In the genomic region with DNA sequence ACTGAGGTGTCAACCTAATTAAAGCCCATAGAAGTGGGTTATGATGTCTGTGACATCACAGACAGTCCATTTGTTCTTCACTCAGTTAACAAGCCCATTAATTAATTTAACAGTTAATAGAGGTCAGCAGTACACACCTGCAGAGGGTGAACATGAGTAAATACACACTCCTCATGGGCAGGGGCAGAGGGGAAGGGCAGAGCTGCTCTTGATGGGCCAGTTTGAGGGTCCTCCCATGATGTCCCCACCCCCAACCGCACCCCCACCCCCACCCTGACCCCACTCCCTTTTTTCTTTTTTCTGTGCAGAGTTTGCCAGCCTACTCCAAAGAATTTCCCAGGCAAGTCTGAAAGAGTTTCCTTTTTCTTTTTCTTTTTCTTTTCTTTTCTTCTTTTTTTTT, we compare ENCODE assay signal across 15 mouse cellular contexts. TPM values are rescaled to one million over a fixed set of nuclear protein-coding genes. Genes with fewer than 3 reads are reported as not detected.
DNase-seq lines count a peak whose midpoint lies in the region; ATAC-seq lines count a peak whose summit lies in the region.
"Had no signal": no experiment of that assay in that cellular context is flagged by ENCODE, and none has a peak within 500 bp of the region (broad histone marks: within the 10 kb centered on the region; RNA-seq: fewer than 3 reads in every experiment).

No protein-coding gene starts in this region.

- H3K4me1 ChIP-seq in midbrain, embryonic 11.5 days (ENCODE audit: control insufficient read depth, insufficient read depth, low read length) = peaks cover 22% of the 10 kb centered on the region
- H3K4me1 ChIP-seq in midbrain, embryonic 16.5 days (ENCODE audit: control insufficient read depth, insufficient read depth, low read length) = peaks cover 20% of the 10 kb centered on the region
- H3K4me1 ChIP-seq in forebrain, embryonic 11.5 days (replicated peaks; ENCODE audit: control insufficient read depth, insufficient read depth, low read length) = peaks cover 10% of the 10 kb centered on the region; the same call in 1 of the 2 replicates
- peaks cover 34% of the 10 kb centered on the region for H3K4me1 ChIP-seq in hindbrain, embryonic 12.5 days
- H3K4me1 ChIP-seq in neural tube, embryonic 13.5 days (replicated peaks) = peaks cover 45% of the 10 kb centered on the region

- H3K27ac ChIP-seq in midbrain, embryonic 11.5 days (ENCODE audit: low read depth, low read length) = peak overlapping the region; percentile 50
- H3K27ac ChIP-seq in midbrain, embryonic 16.5 days (ENCODE audit: low read length) = no peak overlapping the region
- H3K27ac ChIP-seq in forebrain, embryonic 11.5 days (ENCODE audit: low read depth, low read length) = 0 out of 2 replicates have a peak overlapping the region, but pooled peaks have one; percentile 48
- peak overlapping the region; percentile 52 for H3K27ac ChIP-seq in hindbrain, embryonic 12.5 days
- peak overlapping the region; percentile 77 for H3K27ac ChIP-seq in neural tube, embryonic 13.5 days (replicated peaks)
- H3K27ac ChIP-seq: heart, embryonic 15.5 days; limb, embryonic 12.5 days; liver, embryonic 14.5 days had no signal

- no peaks in the 10 kb centered on the region for H3K9me3 ChIP-seq in midbrain, embryonic 11.5 days (ENCODE audit: control insufficient read depth, low read length)
- no peaks in the 10 kb centered on the region for H3K9me3 ChIP-seq in midbrain, embryonic 16.5 days (replicated peaks; ENCODE audit: control insufficient read depth, low read length, poor library complexity, severe bottlenecking)
- no peaks in the 10 kb centered on the region for H3K9me3 ChIP-seq in forebrain, embryonic 11.5 days (ENCODE audit: control insufficient read depth, low read length)
- H3K9me3 ChIP-seq in hindbrain, embryonic 12.5 days (replicated peaks) = no peaks in the 10 kb centered on the region
- H3K9me3 ChIP-seq in neural tube, embryonic 13.5 days = no peaks in the 10 kb centered on the region
- H3K9me3 ChIP-seq: heart, embryonic 15.5 days; limb, embryonic 12.5 days had no signal

- peak; percentile 56; the same call in 1 of the 2 replicates for ATAC-seq in midbrain, embryonic 11.5 days (ENCODE audit: low FRiP score)
- no peak for ATAC-seq in midbrain, embryonic 16.5 days
- peak; percentile 36; the same call in 1 of the 2 replicates for ATAC-seq in forebrain, embryonic 11.5 days (replicated peaks; ENCODE audit: low FRiP score)
- peak; percentile 23; the same call in 1 of the 2 replicates for ATAC-seq in hindbrain, embryonic 12.5 days (ENCODE audit: low FRiP score)
- no peak for ATAC-seq in neural tube, embryonic 13.5 days (ENCODE audit: low read depth)

- DNase-seq in midbrain, embryonic 11.5 days (ENCODE audit: low spot score, missing footprints) = no peak
- DNase-seq in forebrain, embryonic 11.5 days (ENCODE audit: low spot score) = no peak
- no peak for DNase-seq in adrenal gland, postnatal 10 days
- DNase-seq in embryo, embryonic 10.5 days (ENCODE audit: low spot score) = no peak
- DNase-seq: adrenal gland, adult 2 months; kidney, adult 2 months; kidney, postnatal 25 days had no signal

- H3K9ac ChIP-seq in midbrain, embryonic 11.5 days (ENCODE audit: low read length) = no peak overlapping the region
- H3K9ac ChIP-seq in midbrain, embryonic 16.5 days (ENCODE audit: low read depth, low read length) = no peak overlapping the region
- H3K9ac ChIP-seq in forebrain, embryonic 11.5 days (ENCODE audit: low read length) = no peak overlapping the region
- H3K9ac ChIP-seq in hindbrain, embryonic 12.5 days = no peak overlapping the region
- no peak overlapping the region for H3K9ac ChIP-seq in neural tube, embryonic 13.5 days
- H3K9ac ChIP-seq: heart, embryonic 15.5 days; liver, embryonic 14.5 days had no signal

- H3K27me3 ChIP-seq in midbrain, embryonic 11.5 days (ENCODE audit: control insufficient read depth, insufficient read depth, low read length) = no peaks in the 10 kb centered on the region
- H3K27me3 ChIP-seq in midbrain, embryonic 16.5 days (ENCODE audit: control insufficient read depth, insufficient read depth, low read depth, low read length) = no peaks in the 10 kb centered on the region
- H3K27me3 ChIP-seq in forebrain, embryonic 11.5 days (ENCODE audit: control insufficient read depth, insufficient read depth, low read length) = no peaks in the 10 kb centered on the region
- H3K27me3 ChIP-seq in hindbrain, embryonic 12.5 days = no peaks in the 10 kb centered on the region
- H3K27me3 ChIP-seq in neural tube, embryonic 13.5 days = no peaks in the 10 kb centered on the region
- H3K27me3 ChIP-seq: heart, embryonic 15.5 days had no signal

- 0% methylated on average over 1 of the region's 1 CpGs for WGBS in midbrain, embryonic 11.5 days
- 0% methylated on average over 1 of the region's 1 CpGs for WGBS in midbrain, embryonic 16.5 days
- 0% methylated on average over 1 of the region's 1 CpGs for WGBS in forebrain, embryonic 11.5 days
- WGBS in hindbrain, embryonic 12.5 days = 9% methylated on average over 1 of the region's 1 CpGs
- WGBS in neural tube, embryonic 13.5 days = 0% methylated on average over 1 of the region's 1 CpGs

- H3K4me2 ChIP-seq in midbrain, embryonic 11.5 days = peak overlapping the region; percentile 26
- H3K4me2 ChIP-seq in midbrain, embryonic 16.5 days (ENCODE audit: low read length) = no peak overlapping the region
- H3K4me2 ChIP-seq in forebrain, embryonic 11.5 days (ENCODE audit: low read depth, low read length, severe bottlenecking) = no peak overlapping the region
- H3K4me2 ChIP-seq in hindbrain, embryonic 12.5 days (replicated peaks) = no peak overlapping the region; the same call in 1 of the 2 replicates
- H3K4me2 ChIP-seq in neural tube, embryonic 13.5 days = no peak overlapping the region

- no peak overlapping the region for H3K4me3 ChIP-seq in midbrain, embryonic 11.5 days (ENCODE audit: low read depth, low read length)
- no peak overlapping the region for H3K4me3 ChIP-seq in midbrain, embryonic 16.5 days (ENCODE audit: low read depth, low read length)
- H3K4me3 ChIP-seq in forebrain, embryonic 11.5 days (ENCODE audit: low read depth, low read length) = no peak overlapping the region
- no peak overlapping the region for H3K4me3 ChIP-seq in hindbrain, embryonic 12.5 days
- no peak overlapping the region for H3K4me3 ChIP-seq in neural tube, embryonic 13.5 days
- H3K4me3 ChIP-seq: heart, embryonic 15.5 days had no signal

- H3K36me3 ChIP-seq in midbrain, embryonic 11.5 days (ENCODE audit: control insufficient read depth, insufficient read depth, low read length) = no peaks in the 10 kb centered on the region
- H3K36me3 ChIP-seq in midbrain, embryonic 16.5 days (ENCODE audit: control insufficient read depth, insufficient read depth, low read length) = no peaks in the 10 kb centered on the region
- no peaks in the 10 kb centered on the region for H3K36me3 ChIP-seq in forebrain, embryonic 11.5 days (ENCODE audit: control insufficient read depth, insufficient read depth, low read length)
- H3K36me3 ChIP-seq in hindbrain, embryonic 12.5 days = no peaks in the 10 kb centered on the region
- no peaks in the 10 kb centered on the region for H3K36me3 ChIP-seq in neural tube, embryonic 13.5 days
- H3K36me3 ChIP-seq: heart, embryonic 15.5 days; limb, embryonic 12.5 days had no signal

RNA-seq across cellular contexts. Expression of gene Dok5, which starts 39.9 kb away (rescaled TPM):
- 19.5 and 21.2 TPM in 2 replicates for polyA plus RNA-seq in midbrain, embryonic 11.5 days (2014; fragmentation: Nextera tagmentation; extraction: Ambion mirVana)
- polyA plus RNA-seq in midbrain, embryonic 16.5 days (2015; fragmentation: Nextera tagmentation; extraction: Ambion mirVana) = 50.4 and 57.8 TPM in 2 replicates
- polyA plus RNA-seq in forebrain, embryonic 11.5 days (2014; fragmentation: Nextera tagmentation; extraction: Ambion mirVana) = 6.2 and 8.1 TPM in 2 replicates
- polyA plus RNA-seq in hindbrain, embryonic 12.5 days (2016; fragmentation: Nextera tagmentation; extraction: Ambion mirVana) = 29.0 and 30.9 TPM in 2 replicates
- polyA plus RNA-seq in neural tube, embryonic 13.5 days (2015; fragmentation: Nextera tagmentation; extraction: Ambion mirVana) = 72.6 TPM in 2 replicates
- 1 to 10 TPM; 1.1 to 2.5 TPM for total RNA-seq in adrenal gland, postnatal 10 days (2021)
- total RNA-seq: hematopoietic stem cell, adult 5-6 weeks; MEL had no signal

Comparison
In these comparisons a context has a peak if more than half of its experiments do, and no peak if none do; other contexts are left out.
1. ATAC-seq: peak in midbrain, embryonic 11.5 days (single experiment), forebrain, embryonic 11.5 days (single experiment) and hindbrain, embryonic 12.5 days (single experiment); none in midbrain, embryonic 16.5 days (single experiment) and neural tube, embryonic 13.5 days (single experiment).